ENCODE assay signal across 9 mouse cellular contexts in genomic region chr9:59269728-59270127, GRCm38 (mm10). TPM values are rescaled to one million over a fixed set of nuclear protein-coding genes. Genes with fewer than 3 reads are reported as not detected.
DNase-seq lines count a peak whose midpoint lies in the region; ATAC-seq and TF ChIP-seq lines count a peak whose summit lies in the region.
"Had no signal": no experiment of that assay in that cellular context is flagged by ENCODE, and none has a peak within 500 bp of the region (broad histone marks: within the 10 kb centered on the region; RNA-seq: fewer than 3 reads in every experiment).

No protein-coding gene starts in this region.

- peak; percentile 77 for TF ChIP-seq CTCF in heart, adult 2 months (IDR thresholded peaks at IDR 0.05)
- peak; percentile 44; the same call in 1 of the 2 replicates for TF ChIP-seq CTCF in olfactory bulb, adult 2 months (IDR thresholded peaks at IDR 0.05; ENCODE audit: insufficient read depth, low read depth, low read length)

- no peaks in the 10 kb centered on the region for H3K27me3 ChIP-seq in heart, embryonic 12.5 days (replicated peaks)
- no peaks in the 10 kb centered on the region for H3K27me3 ChIP-seq in heart, adult 2 months (ENCODE audit: control insufficient read depth, insufficient read depth, low read length)
- no peaks in the 10 kb centered on the region for H3K27me3 ChIP-seq in limb, embryonic 12.5 days

- H3K27ac ChIP-seq in heart, embryonic 12.5 days (ENCODE audit: poor library complexity, severe bottlenecking), result no peak overlapping the region
- no peak overlapping the region for H3K27ac ChIP-seq in heart, adult 2 months
- H3K27ac ChIP-seq in limb, embryonic 12.5 days, result no peak overlapping the region
- no peak overlapping the region for H3K27ac ChIP-seq in olfactory bulb, adult 2 months (ENCODE audit: insufficient read depth, low read depth, low read length)

- H3K4me3 ChIP-seq in heart, embryonic 12.5 days, result no peak overlapping the region
- no peak overlapping the region for H3K4me3 ChIP-seq in heart, adult 2 months
- no peak overlapping the region for H3K4me3 ChIP-seq in limb, embryonic 12.5 days (replicated peaks)
- no peak overlapping the region for H3K4me3 ChIP-seq in olfactory bulb, adult 2 months (ENCODE audit: insufficient read depth, low read depth, low read length)
- H3K4me3 ChIP-seq: megakaryocyte, embryonic 14.5 days had no signal

- intact Hi-C loops in heart, adult 2 months (cut with DNase I), result loop anchor here (5.0 kb wide), 1 partner anchor 257 kb away; no protein-coding TSS in a partner anchor

- no peak overlapping the region for H3K4me2 ChIP-seq in heart, embryonic 12.5 days
- H3K4me2 ChIP-seq in limb, embryonic 12.5 days, result no peak overlapping the region

- H3K36me3 ChIP-seq in heart, embryonic 12.5 days, result no peaks in the 10 kb centered on the region
- no peaks in the 10 kb centered on the region for H3K36me3 ChIP-seq in heart, adult 2 months (ENCODE audit: control insufficient read depth, insufficient read depth, low read length)
- H3K36me3 ChIP-seq in limb, embryonic 12.5 days, result no peaks in the 10 kb centered on the region

- TF ChIP-seq EP300 in heart, adult 2 months (IDR thresholded peaks at IDR 0.05; ENCODE audit: insufficient read depth, low read depth, low read length), result no peak

- no peak for TF ChIP-seq POLR2A in heart, adult 2 months (IDR thresholded peaks at IDR 0.05; ENCODE audit: insufficient read depth, low read depth, low read length)
- TF ChIP-seq POLR2A in olfactory bulb, adult 2 months (IDR thresholded peaks at IDR 0.05; ENCODE audit: insufficient read depth, low read depth, low read length), result no peak

- ATAC-seq in heart, embryonic 12.5 days (ENCODE audit: insufficient number of reproducible peaks, low FRiP score), result no peak
- peak; percentile 26; the same call in 1 of the 2 replicates for ATAC-seq in limb, embryonic 12.5 days (ENCODE audit: insufficient number of reproducible peaks, insufficient read depth, low FRiP score, low TSS enrichment, low read depth)

- no peak overlapping the region for H3K9ac ChIP-seq in heart, embryonic 12.5 days
- H3K9ac ChIP-seq in heart, adult 2 months (ENCODE audit: low read depth, low read length), result no peak overlapping the region
- no peak overlapping the region for H3K9ac ChIP-seq in limb, embryonic 12.5 days (replicated peaks)

- WGBS in heart, embryonic 12.5 days, result 14% methylated on average over 5 of the region's 5 CpGs
- WGBS in heart, adult 2 months, result 8% methylated on average over 5 of the region's 5 CpGs
- WGBS in limb, embryonic 12.5 days, result 19% methylated on average over 5 of the region's 5 CpGs
- 33% methylated on average over 5 of the region's 5 CpGs for WGBS in olfactory bulb, adult 2 months

- peaks cover 11% of the 10 kb centered on the region for H3K4me1 ChIP-seq in heart, embryonic 12.5 days (replicated peaks)
- H3K4me1 ChIP-seq in heart, adult 2 months (ENCODE audit: control insufficient read depth, insufficient read depth, low read length), result peaks cover 3% of the 10 kb centered on the region; the same call in 1 of the 2 replicates
- H3K4me1 ChIP-seq in limb, embryonic 12.5 days (replicated peaks), result 0 out of 2 replicates have a peak, but pooled peaks cover 4% of the 10 kb centered on the region
- peaks cover 2% of the 10 kb centered on the region; the same call in 1 of the 2 replicates for H3K4me1 ChIP-seq in olfactory bulb, adult 2 months (ENCODE audit: control insufficient read depth, insufficient read depth, low read length)
- H3K4me1 ChIP-seq: megakaryocyte, embryonic 14.5 days had no signal

- H3K9me3 ChIP-seq in heart, embryonic 12.5 days (replicated peaks), result no peaks in the 10 kb centered on the region
- H3K9me3 ChIP-seq in limb, embryonic 12.5 days, result no peaks in the 10 kb centered on the region
- H3K9me3 ChIP-seq: megakaryocyte, embryonic 14.5 days had no signal

- H3K79me2 ChIP-seq in heart, adult 2 months (replicated peaks; ENCODE audit: control insufficient read depth, insufficient read depth, low read length), result no peaks in the 10 kb centered on the region

- peak; percentile 96 for DNase-seq in heart, adult 11 months
- DNase-seq in cerebellum, postnatal 36 days, result peak; percentile 54 to 55
- peak; percentile 44 to 57 for DNase-seq in heart, adult 2 months
- DNase-seq in kidney, adult 9 months, result peak; percentile 64
- no peak for DNase-seq in B cell, adult 2 months

RNA-seq across cellular contexts. Expression of gene Adpgk, which starts 21.6 kb away (rescaled TPM):
- polyA plus RNA-seq in heart, embryonic 12.5 days (2016; fragmentation: Nextera tagmentation; extraction: Ambion mirVana), result 31.2 and 31.6 TPM in 2 replicates
- total RNA-seq in heart, adult 2 months (2021), result 1 to 10 TPM; 7.7 to 7.8 TPM
- polyA plus RNA-seq in heart, adult 2 months (2012; rRNA removed), result 6.6 and 8.1 TPM in 2 replicates
- polyA plus RNA-seq in limb, embryonic 12.5 days (2016; fragmentation: Nextera tagmentation; extraction: Ambion mirVana), result 47.4 and 49.5 TPM in 2 replicates
- polyA plus RNA-seq in olfactory bulb, adult 2 months (2012; ENCODE audit: insufficient read depth, insufficient read length, low replicate concordance, missing spikeins), result not detected in 2 replicates

Comparison
In these comparisons a context has a peak if more than half of its experiments do, and no peak if none do; other contexts are left out.
1. DNase-seq: peak in heart, adult 11 months (single experiment), cerebellum, postnatal 36 days (2 of 2), heart, adult 2 months (2 of 2) and kidney, adult 9 months (single experiment); none in B cell, adult 2 months (0 of 2).